Mouse (Mus musculus): ENCODE data around the gene Pde8b. TPM values are rescaled to one million over a fixed set of nuclear protein-coding genes. Genes with fewer than 3 reads are reported as not detected.

The Pde8b gene
- polyA plus RNA-seq, 1 experiment from 2014 or later, result 1.7 TPM

DNA sequence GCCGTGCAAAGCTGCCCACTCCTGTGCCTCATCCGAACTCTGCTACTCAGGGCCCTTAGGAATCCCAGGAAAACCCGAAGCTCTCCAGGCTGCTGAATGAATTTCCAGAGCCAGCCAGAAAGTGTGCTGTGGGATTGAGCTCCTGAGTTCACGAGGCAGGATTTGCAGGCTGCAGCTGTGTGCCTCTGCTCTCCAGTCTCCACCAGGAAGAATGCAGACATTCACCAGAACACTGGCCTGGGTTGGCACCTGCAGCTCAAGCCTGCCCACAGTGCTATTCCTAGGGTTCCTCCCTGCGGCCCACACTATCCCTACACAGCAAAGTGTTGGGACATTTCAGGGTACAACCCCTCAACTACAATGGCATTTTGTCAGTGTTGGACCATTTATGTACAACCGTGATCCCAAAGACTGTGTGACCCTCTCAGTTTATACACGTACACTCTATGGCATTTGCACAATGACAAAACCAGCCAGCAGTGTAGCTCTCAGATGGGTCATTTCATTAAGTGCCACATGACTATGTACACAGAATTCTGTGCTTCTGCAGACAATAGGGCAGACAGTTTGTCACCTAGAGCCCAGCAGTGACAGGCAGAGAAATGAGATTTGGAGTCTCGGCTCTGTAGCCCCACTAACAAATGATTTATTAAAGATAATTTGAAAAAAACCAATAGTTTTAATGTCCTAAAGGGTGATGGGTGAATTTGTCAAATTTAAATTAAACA, 176.5 kb downstream of the Pde8b start:
- Histone ChIP-seq H3K9ac (ENCODE audit: low read length) (no peak overlapping the region), H3K27ac (ENCODE audit: low read depth, low read length) (no peak overlapping the region)
- ATAC-seq (replicated peaks; ENCODE audit: low FRiP score), result no peak

DNA sequence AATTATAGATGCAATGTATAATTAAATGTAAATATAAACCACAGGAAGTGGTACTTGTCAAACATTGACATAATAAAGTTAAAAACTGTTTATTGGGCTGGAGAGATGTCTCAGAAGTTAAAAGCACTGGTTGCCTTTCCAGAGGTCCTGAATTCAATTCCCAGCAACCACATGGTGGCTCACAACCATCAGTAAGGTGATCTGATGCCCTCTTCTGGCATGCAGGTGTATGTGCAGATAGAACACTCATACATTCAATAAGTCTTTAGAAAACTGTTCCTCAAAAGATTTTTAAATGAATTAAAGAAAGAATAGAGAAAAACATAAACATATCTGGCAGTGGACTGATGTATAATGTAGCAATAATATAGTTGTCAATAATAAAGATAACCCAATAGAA, 179.9 kb downstream of the Pde8b start:
- no peak overlapping the region for H3K4me3 ChIP-seq (ENCODE audit: low read depth, low read length)
- no peak for DNase-seq (ENCODE audit: low spot score)
- no peak for ATAC-seq (replicated peaks; ENCODE audit: low FRiP score)
- no peaks in the 10 kb centered on the region for H3K27me3 ChIP-seq (ENCODE audit: control insufficient read depth, insufficient read depth, low read length)
- no peaks in the 10 kb centered on the region for H3K4me1 ChIP-seq (replicated peaks; ENCODE audit: control insufficient read depth, insufficient read depth, low read length)
- H3K9ac ChIP-seq (ENCODE audit: low read length), result no peak overlapping the region
- H3K36me3 ChIP-seq (ENCODE audit: control insufficient read depth, insufficient read depth, low read length), result no peaks in the 10 kb centered on the region
- no peak overlapping the region for H3K27ac ChIP-seq (ENCODE audit: low read depth, low read length)
- no peaks in the 10 kb centered on the region for H3K9me3 ChIP-seq (ENCODE audit: control insufficient read depth, low read length)
- no peak overlapping the region for H3K4me2 ChIP-seq (ENCODE audit: low read depth, low read length, severe bottlenecking)

More for the DNA sequence above, 176.5 kb downstream of the Pde8b start:
- Histone ChIP-seq H3K9me3 (ENCODE audit: control insufficient read depth, low read length) (no peaks in the 10 kb centered on the region), H3K4me1 (replicated peaks; ENCODE audit: control insufficient read depth, insufficient read depth, low read length) (no peaks in the 10 kb centered on the region), H3K36me3 (ENCODE audit: control insufficient read depth, insufficient read depth, low read length) (no peaks in the 10 kb centered on the region), H3K4me2 (ENCODE audit: low read depth, low read length, severe bottlenecking) (no peak overlapping the region), H3K4me3 (ENCODE audit: low read depth, low read length) (no peak overlapping the region), H3K27me3 (ENCODE audit: control insufficient read depth, insufficient read depth, low read length) (no peaks in the 10 kb centered on the region)
- DNase-seq (ENCODE audit: low spot score), result no peak
- WGBS, result 76% methylated on average over 8 of the region's 8 CpGs

DNA sequence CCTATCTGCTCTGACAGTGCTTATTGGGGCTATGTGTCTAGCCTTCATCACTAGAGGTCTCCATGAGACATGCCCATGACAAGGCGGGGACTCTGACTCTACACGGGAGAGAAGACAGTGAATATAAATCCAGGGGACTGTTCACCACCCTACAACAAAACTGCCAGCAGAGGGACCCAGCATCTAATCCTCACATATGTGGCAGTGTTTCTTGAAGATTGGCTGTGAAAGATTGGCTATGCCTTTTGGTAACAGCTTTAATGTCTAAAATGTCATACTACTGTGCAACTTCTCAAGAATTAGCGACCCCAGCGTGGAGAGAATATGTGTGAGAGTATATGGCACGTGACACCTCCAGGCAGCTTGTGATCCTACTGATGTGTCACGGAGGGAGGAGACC, 182.3 kb downstream of the Pde8b start:
- H3K27ac ChIP-seq (ENCODE audit: low read depth, low read length), result no peak overlapping the region
- no peak overlapping the region for H3K4me3 ChIP-seq (ENCODE audit: low read depth, low read length)
- WGBS, result 77% methylated on average over 6 of the region's 6 CpGs
- ATAC-seq (replicated peaks; ENCODE audit: low FRiP score) (no peak), DNase-seq (ENCODE audit: low spot score) (no peak)
- H3K9me3 ChIP-seq (ENCODE audit: control insufficient read depth, low read length), result no peaks in the 10 kb centered on the region
- no peaks in the 10 kb centered on the region for H3K36me3 ChIP-seq (ENCODE audit: control insufficient read depth, insufficient read depth, low read length)
- no peaks in the 10 kb centered on the region for H3K4me1 ChIP-seq (replicated peaks; ENCODE audit: control insufficient read depth, insufficient read depth, low read length)
- no peaks in the 10 kb centered on the region for H3K27me3 ChIP-seq (ENCODE audit: control insufficient read depth, insufficient read depth, low read length)
- H3K4me2 ChIP-seq (ENCODE audit: low read depth, low read length, severe bottlenecking), result no peak overlapping the region
- H3K9ac ChIP-seq (ENCODE audit: low read length), result no peak overlapping the region

DNA sequence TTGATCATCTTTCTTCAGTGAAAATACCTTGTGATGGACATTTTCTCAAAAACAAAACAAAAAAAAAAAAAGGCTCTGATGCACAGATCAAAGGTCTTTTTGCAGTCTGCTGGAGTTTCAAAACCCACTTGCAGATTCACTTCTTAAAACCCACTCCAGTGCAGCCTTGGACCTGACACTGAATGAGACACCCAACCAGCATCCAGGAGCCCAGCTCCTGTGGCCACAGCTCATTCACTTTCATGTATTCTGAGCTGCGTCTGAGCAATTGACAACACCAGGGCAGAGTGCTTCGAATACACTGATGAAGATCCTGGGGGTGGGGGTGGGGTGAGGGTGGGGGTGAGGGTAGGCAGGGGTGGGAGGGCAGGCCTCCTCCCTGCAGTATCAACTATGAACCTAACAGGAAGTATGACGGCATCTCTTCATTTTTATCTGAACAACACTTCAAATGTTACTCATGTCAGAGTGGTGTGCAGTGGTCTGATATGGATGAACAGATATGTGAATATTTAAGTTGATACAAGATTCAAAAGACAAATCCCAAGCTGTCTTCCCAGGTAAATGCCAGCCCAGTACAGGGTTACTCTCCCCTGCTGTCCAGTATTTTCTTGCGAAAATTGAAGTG, 186.6 kb downstream of the Pde8b start:
- DNase-seq (ENCODE audit: low spot score) (no peak), ATAC-seq (replicated peaks; ENCODE audit: low FRiP score) (no peak)
- Histone ChIP-seq H3K9ac (ENCODE audit: low read length) (no peak overlapping the region), H3K9me3 (ENCODE audit: control insufficient read depth, low read length) (no peaks in the 10 kb centered on the region), H3K4me1 (replicated peaks; ENCODE audit: control insufficient read depth, insufficient read depth, low read length) (no peaks in the 10 kb centered on the region), H3K4me3 (ENCODE audit: low read depth, low read length) (no peak overlapping the region), H3K4me2 (ENCODE audit: low read depth, low read length, severe bottlenecking) (no peak overlapping the region), H3K36me3 (ENCODE audit: control insufficient read depth, insufficient read depth, low read length) (no peaks in the 10 kb centered on the region), H3K27ac (ENCODE audit: low read depth, low read length) (no peak overlapping the region), H3K27me3 (ENCODE audit: control insufficient read depth, insufficient read depth, low read length) (no peaks in the 10 kb centered on the region)
- 77% methylated on average over 4 of the region's 4 CpGs for WGBS

DNA sequence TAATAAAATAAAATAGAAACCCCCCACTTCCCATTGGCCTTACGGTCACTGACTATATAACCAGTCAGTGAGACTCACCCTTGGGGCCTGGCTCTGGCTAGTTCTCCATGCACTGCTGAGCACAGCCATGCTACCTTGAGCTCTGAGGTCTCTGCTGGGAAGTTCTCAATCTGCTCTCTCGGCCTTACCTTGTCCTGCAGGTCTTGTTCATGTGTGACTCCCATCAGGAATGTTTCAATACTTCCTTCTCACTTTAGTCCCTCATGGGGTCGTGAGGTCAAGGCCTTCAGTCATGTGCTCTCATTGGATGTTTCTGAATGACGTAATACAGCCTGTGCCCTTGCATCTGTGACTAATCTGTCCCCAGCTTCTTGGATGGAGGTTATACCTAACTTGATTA, 191.3 kb downstream of the Pde8b start:
- Histone ChIP-seq H3K27me3 (ENCODE audit: control insufficient read depth, insufficient read depth, low read length) (no peaks in the 10 kb centered on the region), H3K27ac (ENCODE audit: low read depth, low read length) (no peak overlapping the region), H3K4me2 (ENCODE audit: low read depth, low read length, severe bottlenecking) (no peak overlapping the region), H3K4me3 (ENCODE audit: low read depth, low read length) (no peak overlapping the region), H3K36me3 (ENCODE audit: control insufficient read depth, insufficient read depth, low read length) (no peaks in the 10 kb centered on the region), H3K9me3 (ENCODE audit: control insufficient read depth, low read length) (no peaks in the 10 kb centered on the region), H3K9ac (ENCODE audit: low read length) (no peak overlapping the region), H3K4me1 (replicated peaks; ENCODE audit: control insufficient read depth, insufficient read depth, low read length) (no peaks in the 10 kb centered on the region)
- DNase-seq (ENCODE audit: low spot score) (no peak), ATAC-seq (replicated peaks; ENCODE audit: low FRiP score) (no peak)
- WGBS, result 84% methylated on average over 4 of the region's 4 CpGs

DNA sequence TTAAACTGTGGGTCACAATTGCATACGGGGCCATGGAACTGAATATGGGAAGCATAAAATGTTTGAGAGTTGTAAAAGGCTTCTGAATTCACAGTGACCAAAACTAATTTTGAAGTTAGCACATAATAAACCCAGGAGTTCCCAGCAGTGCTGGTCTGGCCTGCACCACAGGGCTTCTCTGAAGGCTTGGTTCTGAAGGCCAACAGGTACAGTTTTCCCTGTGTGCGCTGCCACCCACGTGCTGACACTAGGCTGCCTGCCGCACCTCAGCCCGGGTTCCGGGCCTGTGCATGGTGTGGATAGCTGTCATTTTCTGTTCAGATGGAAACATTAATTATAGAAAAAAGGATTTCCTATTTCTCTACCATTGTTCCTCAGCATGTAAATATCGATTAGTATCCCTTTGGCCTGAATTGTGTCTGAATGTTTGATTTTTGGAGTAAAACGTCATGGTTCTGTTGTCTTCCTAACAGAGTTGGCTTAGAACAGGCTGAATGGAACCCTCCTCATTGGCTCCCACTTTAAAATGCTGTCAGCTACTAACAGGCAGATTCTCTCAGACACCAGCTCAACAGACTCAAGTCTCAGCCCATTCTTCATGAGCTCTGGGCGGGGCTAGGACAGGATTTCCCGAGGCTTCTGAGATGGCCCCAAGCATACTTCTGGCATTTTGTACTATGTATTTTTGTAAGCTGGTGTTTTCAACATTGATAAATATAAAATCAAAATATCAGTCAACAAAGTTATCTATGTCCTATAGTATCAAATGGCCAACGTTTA, 193.4 kb downstream of the Pde8b start:
- H3K9me3 ChIP-seq (ENCODE audit: control insufficient read depth, low read length), result no peaks in the 10 kb centered on the region
- no peak for ATAC-seq (replicated peaks; ENCODE audit: low FRiP score)
- H3K9ac ChIP-seq (ENCODE audit: low read length), result no peak overlapping the region
- 85% methylated on average over 11 of the region's 11 CpGs for WGBS
- no peaks in the 10 kb centered on the region for H3K4me1 ChIP-seq (replicated peaks; ENCODE audit: control insufficient read depth, insufficient read depth, low read length)
- no peak overlapping the region for H3K4me3 ChIP-seq (ENCODE audit: low read depth, low read length)
- H3K27ac ChIP-seq (ENCODE audit: low read depth, low read length), result no peak overlapping the region
- H3K36me3 ChIP-seq (ENCODE audit: control insufficient read depth, insufficient read depth, low read length), result no peaks in the 10 kb centered on the region
- no peak overlapping the region for H3K4me2 ChIP-seq (ENCODE audit: low read depth, low read length, severe bottlenecking)
- no peak for DNase-seq (ENCODE audit: low spot score)
- no peaks in the 10 kb centered on the region for H3K27me3 ChIP-seq (ENCODE audit: control insufficient read depth, insufficient read depth, low read length)

DNA sequence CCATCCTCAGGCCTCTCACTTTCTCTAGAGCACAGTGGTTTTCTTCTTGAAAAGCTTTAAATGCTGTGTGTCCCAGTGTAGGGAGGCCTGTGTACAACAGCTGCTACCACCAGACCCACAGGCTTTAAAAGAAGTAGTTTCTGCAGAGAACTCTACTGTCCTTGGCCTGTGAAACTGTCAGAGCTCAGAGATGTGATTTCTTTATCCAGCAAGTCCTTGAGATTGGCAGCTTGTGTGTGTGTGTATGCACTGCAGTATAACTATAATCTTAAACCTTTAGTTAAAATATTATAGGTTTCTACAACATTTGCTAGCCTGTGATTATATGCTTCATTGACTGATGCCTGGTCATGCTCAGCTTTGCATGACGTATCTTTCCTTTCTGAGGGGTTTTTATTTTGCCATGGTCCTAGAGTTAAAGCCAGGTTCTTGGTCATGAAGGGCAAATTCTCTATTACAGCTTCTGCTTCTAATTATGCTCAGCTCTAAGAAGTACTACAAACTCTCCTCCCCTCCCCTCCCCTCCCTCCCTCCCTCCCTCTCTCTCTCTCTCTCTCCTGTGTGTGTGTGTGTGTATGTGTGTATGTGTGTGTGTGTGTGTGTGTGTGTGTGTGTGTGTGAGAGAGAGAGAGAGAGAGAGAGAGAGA, 194.3 kb downstream of the Pde8b start:
- Histone ChIP-seq H3K36me3 (ENCODE audit: control insufficient read depth, insufficient read depth, low read length) (no peaks in the 10 kb centered on the region), H3K27ac (ENCODE audit: low read depth, low read length) (no peak overlapping the region), H3K4me2 (ENCODE audit: low read depth, low read length, severe bottlenecking) (no peak overlapping the region), H3K4me1 (replicated peaks; ENCODE audit: control insufficient read depth, insufficient read depth, low read length) (no peaks in the 10 kb centered on the region), H3K9me3 (ENCODE audit: control insufficient read depth, low read length) (no peaks in the 10 kb centered on the region), H3K4me3 (ENCODE audit: low read depth, low read length) (no peak overlapping the region), H3K9ac (ENCODE audit: low read length) (no peak overlapping the region), H3K27me3 (ENCODE audit: control insufficient read depth, insufficient read depth, low read length) (no peaks in the 10 kb centered on the region)
- ATAC-seq (replicated peaks; ENCODE audit: low FRiP score) (no peak), DNase-seq (ENCODE audit: low spot score) (no peak)
- WGBS, result 73% methylated on average over 1 of the region's 1 CpGs

DNA sequence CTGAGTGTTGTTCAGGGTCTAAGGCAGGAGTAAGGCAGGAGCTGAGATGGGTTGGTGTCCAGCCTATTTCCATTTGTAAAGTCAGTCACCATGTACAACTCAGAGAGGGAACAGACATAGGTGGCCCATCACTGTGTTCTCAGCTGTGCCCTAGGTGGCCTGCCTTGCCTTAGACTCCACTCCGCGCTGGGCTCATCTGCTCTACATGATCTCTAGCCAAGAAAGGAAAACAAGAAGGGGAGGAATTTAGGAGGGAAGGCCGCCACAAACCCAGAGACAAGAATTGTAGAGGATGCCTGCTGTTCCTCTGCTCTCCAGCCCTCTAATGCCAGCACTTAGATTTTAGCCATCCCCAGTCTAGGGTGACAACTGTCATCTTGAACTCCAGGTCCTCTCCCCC, 197.7 kb downstream of the Pde8b start:
- no peak overlapping the region for H3K4me3 ChIP-seq (ENCODE audit: low read depth, low read length)
- H3K36me3 ChIP-seq (ENCODE audit: control insufficient read depth, insufficient read depth, low read length), result no peaks in the 10 kb centered on the region
- no peak for DNase-seq (ENCODE audit: low spot score)
- ATAC-seq (replicated peaks; ENCODE audit: low FRiP score), result no peak
- no peaks in the 10 kb centered on the region for H3K27me3 ChIP-seq (ENCODE audit: control insufficient read depth, insufficient read depth, low read length)
- 86% methylated on average over 3 of the region's 3 CpGs for WGBS
- H3K4me2 ChIP-seq (ENCODE audit: low read depth, low read length, severe bottlenecking), result no peak overlapping the region
- H3K4me1 ChIP-seq (replicated peaks; ENCODE audit: control insufficient read depth, insufficient read depth, low read length), result no peaks in the 10 kb centered on the region
- H3K27ac ChIP-seq (ENCODE audit: low read depth, low read length), result no peak overlapping the region
- H3K9ac ChIP-seq (ENCODE audit: low read length), result no peak overlapping the region
- no peaks in the 10 kb centered on the region for H3K9me3 ChIP-seq (ENCODE audit: control insufficient read depth, low read length)
